Mouse (Mus musculus) mouse trophoblast stem cell (cell line): ENCODE measurements around the gene Ceacam2.
"Not testable (repeated sequence)": the region's sequence is repeated elsewhere in the genome, so short reads cannot be mapped to it uniquely, and the experiment has no call there.

Experiments
- in situ Hi-C, 2 experiments: fragments of 300-500 bp; cut with MseI, MboI; formaldehyde crosslinking; loops; 2 replicates in 1 of 2; 3 replicates in 1 of 2; pipeline ENCODE4 v1.15.1; 2025

Ceacam2 gene

GRCm38 (mm10) chr7:25485061-25485460 lies 54.6 kb downstream of the Ceacam2 start:
- in situ Hi-C loops = loop anchor here in 1 of 2 experiments (5.0 kb wide), 1 partner anchor 52 kb away; the partner anchor contains the start of gene Ceacam2

- in situ Hi-C loops = loop anchor here (5.0 kb wide), 2 partner anchors 56 to 114 kb away; no protein-coding TSS in a partner anchor
Observed at GRCm38 (mm10) chr7:25483133-25483735, 56.4 kb downstream of the Ceacam2 start.

- in situ Hi-C loops = loop anchor here (5.0 kb wide), 2 partner anchors 53 to 117 kb away; no protein-coding TSS in a partner anchor
Observed at GRCm38 (mm10) chr7:25480791-25481190, 58.9 kb downstream of the Ceacam2 start.

- in situ Hi-C loops = loop anchor here in 1 of 2 experiments (5.0 kb wide), 1 partner anchor 58 kb away; the partner anchor contains the start of gene Ceacam2
Observed at GRCm38 (mm10) chr7:25479440-25479839, 60.2 kb downstream of the Ceacam2 start.

GRCm38 (mm10) chr7:25477752-25478093 lies 61.9 kb downstream of the Ceacam2 start:
- in situ Hi-C loops = loop anchor here in 1 of 2 experiments (5.0 kb wide), 1 partner anchor 60 kb away; the partner anchor contains the start of gene Ceacam2

- in situ Hi-C loops = loop anchor here in 1 of 2 experiments (5.0 kb wide), 1 partner anchor 60 kb away; the partner anchor contains the start of gene Ceacam2
Observed at GRCm38 (mm10) chr7:25477091-25477751, 62.4 kb downstream of the Ceacam2 start, which contains the start of gene Ceacam1. Ceacam1 (minus strand) TSS chr7:25477603.

GRCm38 (mm10) chr7:25471821-25472220 lies 67.8 kb downstream of the Ceacam2 start:
- in situ Hi-C loops = not testable (repeated sequence)
